Mouse (Mus musculus): ENCODE data around the gene Plekho2. TPM values are rescaled to one million over a fixed set of nuclear protein-coding genes. Genes with fewer than 3 reads are reported as not detected.

Gene Plekho2
- 5.1 and 5.6 TPM in 2 replicates for polyA plus RNA-seq (2021; fragmentation: Nextera tagmentation)
- long read RNA-seq, experiment 1, transcript Plekho2-201 (6 exons, 3,273 nt): major isoform, 5 of 10 reads
- long read RNA-seq, experiment 1, partial matches to known transcripts: 0 of 10 reads
- long read RNA-seq, experiment 1, other reads (novel, unspliced or antisense): 5 of 10 reads
- long read RNA-seq, experiment 2, transcript Plekho2-201 (6 exons, 3,273 nt): major isoform, 21 of 30 reads
- long read RNA-seq, experiment 2, partial matches to known transcripts: 1 of 30 reads
- long read RNA-seq, experiment 2, other reads (novel, unspliced or antisense): 8 of 30 reads

DNA sequence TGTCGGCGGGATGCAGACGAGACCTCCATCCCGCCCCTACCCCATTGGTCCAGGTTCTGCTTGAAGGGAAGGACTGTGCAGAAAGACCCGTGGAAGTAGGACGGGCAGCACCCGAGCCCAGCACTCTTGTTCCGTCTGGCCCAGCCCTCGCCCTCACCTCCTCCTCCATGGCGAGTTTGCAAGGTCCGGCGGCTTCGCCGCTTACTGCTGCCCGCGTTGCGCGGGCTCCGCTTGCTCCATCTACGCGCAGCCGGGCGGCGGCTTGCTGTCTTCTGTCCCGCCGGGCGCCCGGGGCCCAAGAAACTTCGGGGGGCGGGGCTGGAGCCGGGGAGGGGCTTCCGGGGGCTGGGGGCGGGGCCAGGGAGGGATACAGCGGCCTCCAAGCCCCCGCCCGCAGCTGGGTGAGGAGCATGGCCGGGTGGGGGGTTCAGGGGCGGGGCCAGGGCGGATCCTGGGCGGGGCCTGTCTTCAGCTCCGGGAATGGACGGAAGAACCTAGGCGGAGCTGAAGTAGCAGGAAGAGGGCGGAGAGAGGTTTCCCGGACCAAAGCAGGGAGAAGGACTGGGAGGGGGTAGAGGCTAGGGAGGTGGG, at the start of gene Plekho2:
Gene Plekho2 (minus strand): TSS at position 260 of the 591 bp plus-strand sequence.

DNA sequence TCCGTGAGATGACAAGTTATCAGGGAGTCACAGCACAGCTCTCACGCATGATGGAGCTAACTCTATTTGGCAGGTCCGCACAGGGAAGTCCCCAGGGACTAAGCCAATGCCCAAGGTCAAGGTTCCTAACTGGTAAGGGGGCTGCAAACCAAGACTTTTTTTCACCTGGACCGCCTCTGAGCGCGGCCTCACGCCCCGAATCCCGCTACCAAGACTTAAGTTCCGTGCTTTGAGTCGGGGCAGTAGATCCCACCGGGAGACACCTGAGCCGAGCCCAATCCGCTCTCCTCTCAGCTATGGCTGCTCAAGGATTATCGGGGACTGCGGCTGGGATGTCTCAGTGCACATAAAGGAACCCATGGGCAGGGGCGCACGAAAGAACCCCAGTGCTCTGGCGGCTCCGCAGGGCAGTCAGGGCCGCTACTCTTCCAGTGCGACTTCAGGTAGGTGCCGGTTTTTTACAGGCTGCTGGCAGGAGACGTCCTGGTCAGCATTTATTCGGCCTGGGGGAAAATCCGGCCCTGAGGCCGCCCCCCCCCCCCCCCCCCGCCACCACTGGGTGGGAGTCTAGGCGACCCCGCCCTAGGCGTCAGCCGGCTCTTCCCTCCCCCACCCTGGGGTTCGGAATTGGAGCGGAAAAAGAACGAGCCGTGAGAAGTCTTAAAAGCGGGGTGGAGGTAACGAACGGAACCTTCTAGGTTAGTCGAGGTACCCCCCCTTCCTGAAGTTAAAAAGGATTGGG, 49.4 kb upstream of the Plekho2 start, which contains the start of gene Rbpms2:
Gene Rbpms2 (plus strand): TSS at position 624 of the 742 bp plus-strand sequence.

DNA sequence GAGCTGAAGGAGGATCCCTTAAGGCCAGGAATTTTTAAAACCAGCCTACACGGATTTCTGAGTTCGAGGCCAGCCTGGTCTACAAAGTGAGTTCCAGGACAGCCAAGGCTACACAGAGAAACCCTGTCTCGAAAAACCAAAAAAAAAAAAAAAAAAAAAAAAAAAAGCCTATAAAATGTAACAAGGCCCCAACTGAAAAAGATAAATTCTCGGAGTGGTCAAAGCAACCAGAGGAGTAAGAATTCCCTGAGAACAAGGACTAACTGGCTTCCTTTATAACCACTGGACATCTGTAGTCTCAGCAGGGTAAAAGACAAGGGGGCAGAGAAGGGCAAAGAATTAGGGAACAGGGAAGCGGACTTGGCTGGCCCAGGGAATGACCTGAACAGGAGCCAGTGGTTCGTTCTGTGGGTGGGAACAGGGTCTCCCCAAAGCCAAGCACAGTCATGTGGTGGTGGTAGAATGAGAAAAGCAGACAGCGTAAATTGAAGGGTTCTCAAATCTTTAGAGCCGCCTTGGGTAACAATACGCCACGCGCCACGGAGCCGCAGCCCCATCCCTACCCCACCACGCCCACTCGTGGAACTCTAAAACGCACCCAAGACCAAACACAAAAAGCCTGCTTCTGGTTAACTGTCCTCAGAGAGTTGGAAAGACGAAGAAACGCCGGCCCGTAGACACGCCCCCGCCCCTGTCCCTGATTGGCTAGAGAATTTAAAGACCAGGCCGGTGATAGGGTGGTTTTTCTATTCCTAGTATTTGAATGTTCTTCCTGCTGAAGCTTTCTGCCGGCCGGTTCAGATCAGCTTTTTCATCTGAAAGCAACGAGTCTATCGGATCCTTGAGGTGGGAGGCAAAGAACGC, 6.8 kb upstream of the Plekho2 start, which contains the start of gene Pif1:
Gene Pif1 (plus strand): TSS at position 755 of the 864 bp plus-strand sequence.

DNA sequence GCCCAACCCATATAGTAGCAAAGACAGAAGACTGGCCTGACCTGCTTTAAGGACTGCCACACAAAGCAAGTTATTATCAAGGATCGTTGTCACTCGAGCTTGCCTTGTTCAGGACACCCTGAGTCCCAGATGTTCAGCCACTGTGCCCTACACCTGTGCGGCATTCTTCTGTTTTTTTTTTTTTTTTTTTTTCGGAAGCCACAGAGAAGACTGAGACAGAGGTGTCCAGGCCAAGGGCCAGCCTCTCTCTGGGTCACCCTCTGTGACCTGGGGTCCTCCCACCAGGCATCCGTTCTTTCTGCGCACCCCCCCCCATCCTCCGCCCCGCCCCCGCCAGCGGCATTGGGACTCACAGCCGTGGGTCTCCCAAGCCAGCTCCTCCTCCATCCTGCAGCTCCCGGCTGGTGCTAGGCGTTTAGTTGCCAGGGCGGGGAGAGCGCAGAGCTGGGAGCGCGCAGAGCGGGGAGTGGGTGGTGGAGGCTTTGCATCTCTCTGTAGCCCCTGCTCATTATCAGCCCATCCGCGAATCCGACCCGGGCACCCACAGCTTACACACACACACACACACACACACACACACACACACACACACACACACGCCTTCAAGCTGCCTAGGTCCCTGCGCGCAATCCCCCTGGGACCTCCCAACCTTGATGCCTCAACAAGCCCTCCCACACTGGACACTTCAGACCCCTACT, 59.9 kb downstream of the Plekho2 start, which contains the start of gene Ankdd1a:
Gene Ankdd1a (minus strand): TSS at position 387 of the 698 bp plus-strand sequence.

Other genes with a start within 250 kb of the Plekho2 start
- gene Pdcd7, start 233.9 kb downstream of the Plekho2 start, polyA plus RNA-seq (2021; fragmentation: Nextera tagmentation): 6.8 and 8.5 TPM in 2 replicates
- gene Ubap1l, start 219.0 kb downstream of the Plekho2 start, polyA plus RNA-seq (2021; fragmentation: Nextera tagmentation): 0.10 TPM in 1 of 2 replicates, not detected in the other
- gene Kbtbd13, start 188.4 kb downstream of the Plekho2 start, polyA plus RNA-seq (2021; fragmentation: Nextera tagmentation): 0.28 and 0.29 TPM in 2 replicates
- 2.4 and 3.4 TPM in 2 replicates for gene Rasl12, start 181.5 kb downstream of the Plekho2 start, polyA plus RNA-seq (2021; fragmentation: Nextera tagmentation)
- gene Slc51b, start 157.1 kb downstream of the Plekho2 start, polyA plus RNA-seq (2021; fragmentation: Nextera tagmentation): 0.30 TPM in 1 of 2 replicates, not detected in the other
- gene Mtfmt, start 144.3 kb downstream of the Plekho2 start, polyA plus RNA-seq (2021; fragmentation: Nextera tagmentation): 10.3 and 12.3 TPM in 2 replicates
- gene Spg21, start 119.1 kb downstream of the Plekho2 start, polyA plus RNA-seq (2021; fragmentation: Nextera tagmentation): 50.2 and 52.2 TPM in 2 replicates
- 0.39 TPM in 1 of 2 replicates, not detected in the other for gene Ankdd1a, start 59.8 kb downstream of the Plekho2 start, polyA plus RNA-seq (2021; fragmentation: Nextera tagmentation)
- 0.16 and 0.24 TPM in 2 replicates for gene Pif1, start 7.1 kb upstream of the Plekho2 start, polyA plus RNA-seq (2021; fragmentation: Nextera tagmentation)
- 3.2 and 3.4 TPM in 2 replicates for gene Rbpms2, start 49.6 kb upstream of the Plekho2 start, polyA plus RNA-seq (2021; fragmentation: Nextera tagmentation)
- gene Oaz2, start 88.0 kb upstream of the Plekho2 start, polyA plus RNA-seq (2021; fragmentation: Nextera tagmentation): 269 and 278 TPM in 2 replicates
- gene Zfp609, start 247.5 kb upstream of the Plekho2 start, polyA plus RNA-seq (2021; fragmentation: Nextera tagmentation): 2.4 and 2.9 TPM in 2 replicates